Mouse (Mus musculus) liver, embryonic 16.5 days (tissue): ENCODE data around the gene Il1r2. TPM values are rescaled to one million over a fixed set of nuclear protein-coding genes. Genes with fewer than 3 reads are reported as not detected.

Source experiments
- ATAC-seq: fragments of 200-750 bp; cut with Nextera tagmentation; 2 replicates; pipeline ENCODE4 v1.8.0; 2017; ENCODE audit warnings: low read depth, mild to moderate bottlenecking, moderate number of reproducible peaks, moderate library complexity
- H3K27ac ChIP-seq: fragments of 300-500 bp; sonication (generic); 2 replicates; pipeline ENCODE4 v1.5.1; 2014; ENCODE audit warnings: mild to moderate bottlenecking, low read length
- H3K27me3 ChIP-seq: fragments of 300-500 bp; sonication (generic); 2 replicates; pipeline ENCODE4 v1.6.1; 2014; ENCODE audit warnings: low read depth, low read length, mixed read lengths; ENCODE audit not compliant: control insufficient read depth, insufficient read depth
- H3K36me3 ChIP-seq: fragments of 300-500 bp; sonication (generic); 2 replicates; pipeline ENCODE4 v1.6.1; 2014; ENCODE audit warnings: mild to moderate bottlenecking; ENCODE audit not compliant: control insufficient read depth, insufficient read depth
- H3K4me1 ChIP-seq: fragments of 300-500 bp; sonication (generic); 2 replicates; pipeline ENCODE4 v1.6.1; 2014; ENCODE audit warnings: low read depth, low read length, mixed read lengths; ENCODE audit not compliant: control insufficient read depth
- H3K4me2 ChIP-seq: fragments of 300-500 bp; sonication (generic); 2 replicates; pipeline ENCODE4 v1.6.1; 2014; ENCODE audit warnings: low read depth, low read length, mixed read lengths
- H3K4me3 ChIP-seq: fragments of 300-500 bp; sonication (generic); 2 replicates; pipeline ENCODE4 v1.5.1; 2014; ENCODE audit warnings: low read depth, mild to moderate bottlenecking, low read length
- H3K9ac ChIP-seq: fragments of 300-500 bp; sonication (generic); 2 replicates; pipeline ENCODE4 v1.6.1; 2014; ENCODE audit warnings: low read depth, low read length
- H3K9me3 ChIP-seq: fragments of 300-500 bp; sonication (generic); replicated peaks from 2 replicates; pipeline ENCODE4 v1.6.1; 2016; ENCODE audit warnings: low read length; ENCODE audit not compliant: control insufficient read depth
- WGBS: fragments of 180-500 bp; shearing (Covaris S2); extraction: QIAGEN DNeasy Blood & Tissue Kit; methylation state at CpG from one replicate; pipeline ENCODE4 v1.1.7; 2014; ENCODE audit not compliant: insufficient replicate concordance; 5-methylcytosine and 5-hydroxymethylcytosine counted together
- polyA plus RNA-seq: library from polyadenylated mRNA; unstranded; fragments of >200 nt; fragmentation: Nextera tagmentation; extraction: Ambion mirVana; gene quantifications from 2 replicates; pipeline ENCODE4 v1.2.1, GENCODE M21; 2015

The Il1r2 gene
- polyA plus RNA-seq, 1 experiment from 2014 or later = 1.9 TPM

DNA sequence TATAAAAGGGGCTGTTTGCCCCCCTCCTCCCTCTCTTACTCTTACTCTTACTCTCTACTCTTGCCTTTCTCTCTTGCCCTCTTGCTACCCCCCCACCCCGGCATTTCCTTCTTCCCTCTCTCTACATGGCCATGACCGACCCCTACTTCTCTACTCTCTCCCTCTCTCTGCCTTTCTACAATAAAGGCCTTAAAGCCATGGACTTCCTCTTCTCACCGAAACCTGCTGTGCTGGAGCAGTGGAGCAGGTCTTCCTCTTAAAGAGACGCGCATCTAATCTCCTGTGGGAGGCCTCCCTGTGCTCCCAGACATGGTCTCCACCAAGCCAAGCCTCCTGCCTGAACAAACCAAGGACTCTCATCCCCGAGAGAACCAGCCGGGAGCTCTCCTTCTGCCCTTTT, 18.8 kb upstream of the Il1r2 start:
- WGBS = 45% methylated on average over 7 of the region's 7 CpGs
- Histone ChIP-seq H3K36me3 (no peaks in the 10 kb centered on the region), H3K27me3 (no peaks in the 10 kb centered on the region), H3K27ac (no peak overlapping the region), H3K4me3 (no peak overlapping the region), H3K9me3 (no peaks in the 10 kb centered on the region), H3K9ac (no peak overlapping the region), H3K4me1 (no peaks in the 10 kb centered on the region), H3K4me2 (no peak overlapping the region)
- ATAC-seq = no peak

DNA sequence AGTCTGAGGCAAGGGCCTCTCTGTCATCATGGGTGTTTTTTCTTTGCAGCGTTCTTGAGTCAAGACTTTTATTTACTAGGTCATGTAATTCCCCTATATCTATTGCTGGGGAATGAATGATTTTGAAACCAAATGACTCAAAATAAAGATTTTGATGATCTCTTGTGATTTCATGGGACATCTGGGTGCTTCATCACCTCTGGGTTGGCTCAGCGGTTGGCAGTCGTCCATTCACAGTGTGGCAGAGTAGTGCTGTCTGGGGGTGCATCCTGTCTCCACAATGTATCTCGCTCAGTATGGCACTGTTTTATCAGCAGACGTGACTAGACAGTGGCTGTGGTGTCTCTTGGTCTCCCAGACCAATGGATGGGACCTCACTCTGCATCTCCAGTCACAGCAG, 17.9 kb upstream of the Il1r2 start:
- WGBS = 61% methylated on average over 5 of the region's 5 CpGs
- Histone ChIP-seq H3K36me3 (no peaks in the 10 kb centered on the region), H3K4me1 (no peaks in the 10 kb centered on the region), H3K9me3 (no peaks in the 10 kb centered on the region), H3K9ac (no peak overlapping the region), H3K4me2 (no peak overlapping the region), H3K27ac (no peak overlapping the region), H3K27me3 (no peaks in the 10 kb centered on the region), H3K4me3 (no peak overlapping the region)
- no peak for ATAC-seq

DNA sequence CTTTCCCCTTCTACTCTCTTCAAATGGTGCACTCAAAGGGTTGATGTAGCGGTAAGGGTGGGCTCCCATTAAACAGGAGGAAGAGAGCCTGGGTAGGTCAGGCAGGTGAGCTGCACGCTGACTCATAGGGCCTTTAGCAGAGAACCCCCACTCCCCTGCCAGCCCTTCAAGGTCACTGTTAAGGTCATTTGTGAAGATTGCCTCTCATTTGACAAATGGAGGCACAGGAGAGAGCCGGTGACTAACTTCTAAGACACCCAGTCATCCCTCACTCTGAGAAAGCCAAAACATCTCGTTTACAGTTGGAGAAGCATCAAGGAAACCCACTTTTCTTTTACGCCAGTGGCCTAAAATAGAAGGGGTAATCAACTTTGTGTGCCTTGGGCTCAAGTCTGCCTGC, 16.5 kb upstream of the Il1r2 start:
- H3K9ac ChIP-seq = no peak overlapping the region
- no peak for ATAC-seq
- no peaks in the 10 kb centered on the region for H3K4me1 ChIP-seq
- H3K27me3 ChIP-seq = no peaks in the 10 kb centered on the region
- no peak overlapping the region for H3K27ac ChIP-seq
- H3K4me2 ChIP-seq = no peak overlapping the region
- no peaks in the 10 kb centered on the region for H3K36me3 ChIP-seq
- H3K9me3 ChIP-seq = no peaks in the 10 kb centered on the region
- WGBS = 62% methylated on average over 5 of the region's 5 CpGs
- H3K4me3 ChIP-seq = no peak overlapping the region

DNA sequence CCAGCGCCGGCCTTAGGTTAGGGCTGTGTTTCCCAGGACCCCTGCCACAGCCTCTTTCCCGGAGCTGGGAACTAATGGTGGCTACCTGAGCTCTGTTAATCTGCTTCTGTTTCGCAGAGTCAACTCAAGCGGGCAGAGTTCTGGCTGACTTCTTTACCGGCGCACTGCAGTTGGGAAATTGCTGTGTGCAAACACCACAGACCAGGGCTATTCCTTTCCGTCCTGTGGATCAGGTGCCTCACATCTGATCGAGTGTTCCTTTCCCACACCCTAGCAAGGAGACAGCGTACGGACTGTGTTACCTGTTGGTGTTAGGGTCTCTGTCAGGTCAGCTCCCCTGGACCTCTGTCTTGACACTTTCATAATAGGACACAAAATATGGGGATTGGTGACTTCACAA, 15.9 kb upstream of the Il1r2 start:
- Histone ChIP-seq H3K4me3 (no peak overlapping the region), H3K4me1 (no peaks in the 10 kb centered on the region), H3K9ac (no peak overlapping the region), H3K27me3 (no peaks in the 10 kb centered on the region), H3K27ac (no peak overlapping the region), H3K36me3 (no peaks in the 10 kb centered on the region), H3K4me2 (no peak overlapping the region), H3K9me3 (no peaks in the 10 kb centered on the region)
- ATAC-seq = 0 out of 2 replicates have a peak, but pooled peaks have one; percentile 21
- WGBS = 62% methylated on average over 11 of the region's 11 CpGs

DNA sequence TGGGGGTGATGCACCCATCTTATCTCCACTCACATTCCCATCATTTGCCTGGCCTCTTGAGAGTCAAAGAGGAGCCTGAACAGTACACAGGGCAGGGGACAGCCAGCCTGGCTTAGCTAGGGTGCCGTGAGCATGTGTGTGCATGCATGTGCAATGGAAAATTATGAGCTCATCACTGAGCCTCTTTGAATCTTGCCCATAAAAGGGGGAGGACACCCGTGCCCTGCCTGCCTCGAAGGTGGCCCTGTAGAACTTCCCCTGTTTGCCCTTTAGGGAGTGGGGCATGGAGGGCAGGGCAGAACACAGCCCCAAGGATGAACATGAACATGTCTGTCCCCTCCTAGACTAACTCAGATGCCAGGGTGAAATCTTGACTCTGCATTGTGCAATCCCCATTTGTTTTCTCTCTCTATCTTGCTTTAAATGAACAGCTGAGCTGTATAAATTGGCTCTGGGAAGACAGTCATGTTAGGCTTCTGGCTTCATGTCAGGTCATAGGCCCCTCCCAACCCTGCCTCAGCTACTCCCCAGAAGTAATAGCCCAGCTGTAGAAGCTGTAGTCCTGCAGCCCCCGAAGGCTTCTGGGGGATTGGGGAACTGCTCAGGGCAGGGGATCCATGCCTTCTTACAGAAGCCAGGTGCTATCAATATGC, 14.6 kb upstream of the Il1r2 start:
- 46% methylated on average over 4 of the region's 4 CpGs for WGBS
- no peak overlapping the region for H3K27ac ChIP-seq
- H3K9me3 ChIP-seq = no peaks in the 10 kb centered on the region
- H3K9ac ChIP-seq = no peak overlapping the region
- H3K4me1 ChIP-seq = no peaks in the 10 kb centered on the region
- no peaks in the 10 kb centered on the region for H3K36me3 ChIP-seq
- ATAC-seq = no peak
- H3K4me2 ChIP-seq = no peak overlapping the region
- no peaks in the 10 kb centered on the region for H3K27me3 ChIP-seq
- H3K4me3 ChIP-seq = no peak overlapping the region

DNA sequence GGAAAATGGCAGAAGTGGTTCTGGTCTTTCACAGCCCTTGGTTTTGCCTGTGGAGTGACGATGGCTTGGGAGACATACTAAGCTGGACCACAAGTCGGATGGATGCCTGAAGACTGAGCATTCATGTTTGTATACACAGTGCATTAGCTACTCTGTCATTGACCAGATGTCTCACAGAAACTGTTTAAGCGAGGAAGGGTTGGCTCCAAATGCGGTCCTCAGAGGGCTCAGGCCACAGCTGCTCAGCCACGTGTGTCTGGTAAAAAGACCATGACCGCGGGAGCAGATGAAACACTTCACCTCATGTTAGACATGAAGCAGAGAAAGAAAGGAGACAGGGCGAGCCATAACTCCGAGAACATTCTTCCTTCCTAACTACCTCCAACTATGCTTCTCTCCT, 12.5 kb upstream of the Il1r2 start:
- Histone ChIP-seq H3K4me2 (no peak overlapping the region), H3K9ac (no peak overlapping the region), H3K9me3 (no peaks in the 10 kb centered on the region), H3K36me3 (no peaks in the 10 kb centered on the region), H3K4me3 (no peak overlapping the region), H3K27ac (no peak overlapping the region), H3K4me1 (no peaks in the 10 kb centered on the region), H3K27me3 (no peaks in the 10 kb centered on the region)
- ATAC-seq = no peak
- 58% methylated on average over 9 of the region's 9 CpGs for WGBS

DNA sequence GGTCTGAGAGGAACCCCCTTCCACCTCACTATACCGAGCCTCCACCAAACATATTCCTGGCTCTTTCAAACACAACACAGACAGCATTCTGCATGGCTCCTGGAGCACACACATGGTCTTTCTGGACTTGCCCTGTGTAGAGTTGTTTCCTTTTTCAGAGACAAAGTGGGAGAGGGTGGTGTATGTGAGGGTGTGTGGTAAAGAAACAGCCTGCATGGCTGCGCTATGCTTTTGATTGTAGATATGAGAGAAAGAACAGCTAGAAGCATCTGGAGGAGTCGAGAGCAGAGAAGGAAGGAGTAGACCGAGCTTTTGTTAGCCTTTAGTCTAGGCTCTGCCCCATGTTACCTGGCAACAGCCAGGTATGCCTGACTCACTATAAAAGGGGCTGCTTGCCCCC, 10.5 kb upstream of the Il1r2 start:
- WGBS = 53% methylated on average over 4 of the region's 4 CpGs
- H3K9me3 ChIP-seq = no peaks in the 10 kb centered on the region
- H3K4me2 ChIP-seq = no peak overlapping the region
- no peaks in the 10 kb centered on the region for H3K36me3 ChIP-seq
- no peaks in the 10 kb centered on the region for H3K4me1 ChIP-seq
- ATAC-seq = no peak
- no peak overlapping the region for H3K27ac ChIP-seq
- H3K9ac ChIP-seq = no peak overlapping the region
- H3K27me3 ChIP-seq = no peaks in the 10 kb centered on the region
- H3K4me3 ChIP-seq = no peak overlapping the region

DNA sequence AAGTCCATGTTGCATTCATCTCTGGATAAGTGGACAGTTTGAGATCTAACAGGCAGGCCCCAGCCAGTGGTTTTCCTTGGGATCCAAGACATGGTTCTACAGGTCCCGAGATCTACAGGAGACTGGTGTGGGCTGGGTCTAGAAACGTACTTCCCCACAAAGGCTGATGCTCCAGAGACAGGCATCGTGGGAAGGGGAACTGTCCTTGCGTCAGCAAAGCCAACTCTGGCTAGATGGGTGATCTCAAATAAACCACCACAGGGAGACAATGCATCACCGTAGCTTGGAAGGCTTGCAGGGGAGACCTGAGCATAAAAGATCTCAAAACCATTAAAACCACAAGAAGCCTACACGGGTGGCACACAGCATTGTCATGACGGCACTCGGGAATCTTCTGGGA, 9.4 kb upstream of the Il1r2 start:
- Histone ChIP-seq H3K4me3 (no peak overlapping the region), H3K4me1 (no peaks in the 10 kb centered on the region), H3K9me3 (no peaks in the 10 kb centered on the region), H3K4me2 (no peak overlapping the region), H3K27me3 (no peaks in the 10 kb centered on the region), H3K27ac (no peak overlapping the region), H3K36me3 (no peaks in the 10 kb centered on the region), H3K9ac (no peak overlapping the region)
- no peak for ATAC-seq
- WGBS = 48% methylated on average over 8 of the region's 8 CpGs

DNA sequence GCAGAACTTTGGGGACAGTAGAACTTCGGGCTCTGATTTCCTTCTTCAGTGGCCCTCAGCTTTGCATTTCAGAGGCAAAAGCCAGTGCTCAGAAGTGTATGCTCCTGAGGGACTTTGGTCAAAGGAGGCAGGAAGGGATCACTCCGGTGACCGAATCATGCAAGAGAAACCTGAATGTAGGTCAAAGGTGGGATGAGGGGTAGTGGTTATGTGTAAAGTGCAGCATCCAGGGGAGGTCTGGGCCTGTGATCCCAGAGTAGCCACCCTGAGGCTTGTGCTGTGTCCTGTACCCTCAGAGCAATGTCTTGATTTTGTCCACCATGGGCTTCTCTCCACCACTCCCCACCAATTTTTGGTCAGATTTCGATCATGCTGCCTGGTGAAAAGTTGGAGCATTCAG, 1.3 kb upstream of the Il1r2 start:
- 76% methylated on average over 4 of the region's 4 CpGs for WGBS
- ATAC-seq = no peak

More for the DNA sequence above, 1.3 kb upstream of the Il1r2 start:
- Histone ChIP-seq H3K27me3 (no peaks in the 10 kb centered on the region), H3K4me1 (no peaks in the 10 kb centered on the region), H3K9me3 (no peaks in the 10 kb centered on the region), H3K4me2 (no peak overlapping the region), H3K9ac (no peak overlapping the region), H3K4me3 (no peak overlapping the region), H3K27ac (no peak overlapping the region), H3K36me3 (no peaks in the 10 kb centered on the region)
